Mouse (Mus musculus): ENCODE measurements around the gene Chd6.
A peak's percentile ranks its signal among the peaks of the same experiment; 100 is the strongest.

Gene Chd6

DNA sequence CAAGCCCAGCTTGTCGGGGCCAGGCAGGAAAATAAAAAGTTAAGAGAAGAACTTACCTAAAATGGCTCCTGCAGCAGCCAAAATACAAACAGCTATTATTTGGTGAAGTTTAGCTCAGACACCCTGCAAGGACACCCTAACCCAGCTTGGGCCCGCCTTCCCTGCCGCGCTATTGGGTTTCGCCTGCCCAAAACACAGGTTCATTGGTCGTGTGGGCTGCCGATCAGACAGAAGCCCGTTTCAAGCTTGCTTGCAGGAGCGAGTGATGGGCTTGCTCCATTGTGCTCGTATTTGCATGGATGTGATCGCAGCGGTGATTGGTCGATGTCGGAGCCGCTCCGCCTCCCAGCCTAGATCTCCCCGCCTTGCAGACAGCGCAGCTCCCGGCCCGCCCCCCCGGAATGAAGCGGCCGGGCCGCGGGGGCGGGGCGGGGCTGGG, at the start of gene Chd6:
Gene Chd6, minus strand, starts transcription at position 143 of the 439 bp plus-strand sequence.
- DNase-seq, result peak; percentile 99

DNA sequence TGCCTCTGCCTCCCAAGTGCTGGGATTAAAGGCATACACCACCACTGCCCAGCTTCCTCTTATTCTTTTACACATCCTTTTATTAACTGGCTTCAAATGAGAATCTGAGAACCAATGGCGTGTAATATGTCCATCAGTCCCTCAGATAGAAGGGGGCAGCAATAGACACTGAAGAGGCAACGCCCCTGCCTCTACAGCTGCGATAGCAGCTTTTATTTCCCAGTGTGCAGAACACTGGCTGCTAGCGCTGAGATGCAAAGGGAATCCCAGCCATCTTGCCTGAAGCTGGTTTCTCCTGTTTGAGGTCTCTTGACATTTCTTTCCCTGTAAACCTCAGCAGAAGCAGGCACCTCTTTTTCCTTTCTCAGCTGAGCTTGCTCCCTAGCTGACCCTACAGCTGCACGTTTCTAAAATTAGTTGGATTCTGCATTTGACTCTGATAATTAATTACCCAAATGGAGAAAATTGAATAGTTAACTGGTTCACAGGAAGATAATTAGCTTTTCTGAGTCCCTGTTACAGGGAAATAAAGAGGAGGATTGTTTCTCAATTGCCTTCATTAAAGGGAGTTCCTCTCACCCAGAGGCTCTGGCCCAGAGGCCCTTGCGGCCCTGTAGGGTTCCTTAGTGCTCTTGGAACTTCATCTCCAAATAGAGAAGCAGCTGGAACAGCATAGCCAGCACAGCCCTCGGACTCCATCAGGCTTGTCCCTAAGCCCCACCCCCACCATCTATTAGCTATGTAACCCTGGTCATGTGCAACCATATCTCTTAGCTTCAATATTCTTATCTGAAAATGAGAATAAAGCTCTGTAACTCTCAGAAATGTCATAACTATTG, 41.3 kb upstream of the Chd6 start:
- no peak for DNase-seq

DNA sequence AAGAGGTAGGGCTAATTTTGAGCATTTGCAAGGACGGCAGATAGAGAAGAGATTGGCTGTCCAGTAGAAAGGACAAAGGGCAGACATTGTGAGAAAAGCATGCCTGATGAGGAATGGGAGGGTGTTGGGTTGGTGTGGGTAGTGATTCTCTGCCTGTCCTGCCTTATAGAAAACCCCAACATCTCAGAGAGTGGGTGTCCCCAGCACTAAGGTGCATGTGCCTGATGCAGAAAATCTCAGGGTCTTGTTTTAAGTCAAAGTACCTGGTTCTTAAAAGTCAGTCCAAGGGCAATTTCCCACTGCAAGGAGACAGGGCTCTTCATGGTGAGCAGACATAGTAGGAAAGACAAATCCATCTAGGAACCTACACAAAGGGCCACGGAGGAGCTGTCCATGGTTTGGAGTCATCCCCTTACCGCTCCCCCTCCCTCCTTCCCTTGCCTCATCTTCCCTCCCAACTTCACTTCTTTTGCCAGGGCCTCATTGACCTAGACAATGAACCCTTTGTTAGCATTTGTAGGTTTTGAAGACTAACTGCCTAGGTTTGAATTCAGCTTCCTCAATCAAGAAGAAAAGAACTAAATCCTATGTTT, 39.6 kb upstream of the Chd6 start:
- no peak for DNase-seq

DNA sequence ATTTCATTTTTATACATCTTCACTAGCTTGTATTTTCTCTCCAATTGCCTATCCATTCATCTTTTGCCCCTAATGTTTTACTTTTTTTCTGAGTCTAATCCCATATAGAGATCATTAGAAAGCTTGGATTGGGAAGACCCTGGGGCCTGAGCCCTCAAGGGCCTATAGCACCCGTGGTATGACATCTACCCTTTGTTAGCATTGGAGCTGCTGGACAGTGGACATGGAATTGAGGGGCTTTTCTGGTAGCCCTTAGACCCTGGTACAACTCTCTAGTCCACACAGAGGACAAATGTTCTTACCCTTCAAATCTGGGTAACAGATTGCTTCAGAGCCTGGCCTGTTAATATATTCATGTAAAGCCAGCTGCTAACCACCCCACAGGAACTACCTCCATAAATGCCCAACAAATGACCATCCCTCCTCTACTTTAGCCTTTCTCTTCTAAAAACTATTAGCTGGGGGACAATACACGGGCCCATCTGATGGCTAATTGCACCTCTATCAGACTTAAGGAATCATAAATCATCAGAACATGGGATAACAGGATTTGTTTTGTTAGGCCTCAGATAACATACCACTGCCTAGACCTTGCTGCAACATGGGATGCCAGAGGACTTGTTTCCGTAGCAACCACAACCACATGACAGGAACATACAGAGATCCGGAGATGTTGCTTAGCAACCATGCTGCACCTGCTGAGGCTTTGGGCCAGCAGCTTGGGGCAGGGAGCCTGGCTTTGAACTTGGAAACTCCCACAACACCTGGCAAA, 39.0 kb upstream of the Chd6 start:
- DNase-seq, result no peak

DNA sequence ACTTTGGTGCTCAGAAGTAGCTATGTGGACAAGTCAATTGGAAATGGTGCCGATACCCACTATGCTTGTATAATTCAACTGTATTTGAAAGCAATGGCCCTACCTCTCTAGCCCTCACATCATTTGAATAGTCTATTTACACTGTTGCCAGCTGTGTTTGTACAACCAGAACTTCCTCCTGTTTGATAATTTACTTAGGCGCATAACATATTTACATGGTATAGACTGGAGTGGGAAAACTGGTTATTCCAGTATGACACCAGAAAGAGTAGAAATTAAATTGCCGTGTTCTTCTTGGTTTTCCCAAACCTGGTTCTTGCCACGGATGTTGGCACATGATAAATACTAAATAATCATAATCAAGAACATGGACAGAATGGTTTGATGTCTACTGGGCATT, 35.9 kb upstream of the Chd6 start:
- no peak for DNase-seq

DNA sequence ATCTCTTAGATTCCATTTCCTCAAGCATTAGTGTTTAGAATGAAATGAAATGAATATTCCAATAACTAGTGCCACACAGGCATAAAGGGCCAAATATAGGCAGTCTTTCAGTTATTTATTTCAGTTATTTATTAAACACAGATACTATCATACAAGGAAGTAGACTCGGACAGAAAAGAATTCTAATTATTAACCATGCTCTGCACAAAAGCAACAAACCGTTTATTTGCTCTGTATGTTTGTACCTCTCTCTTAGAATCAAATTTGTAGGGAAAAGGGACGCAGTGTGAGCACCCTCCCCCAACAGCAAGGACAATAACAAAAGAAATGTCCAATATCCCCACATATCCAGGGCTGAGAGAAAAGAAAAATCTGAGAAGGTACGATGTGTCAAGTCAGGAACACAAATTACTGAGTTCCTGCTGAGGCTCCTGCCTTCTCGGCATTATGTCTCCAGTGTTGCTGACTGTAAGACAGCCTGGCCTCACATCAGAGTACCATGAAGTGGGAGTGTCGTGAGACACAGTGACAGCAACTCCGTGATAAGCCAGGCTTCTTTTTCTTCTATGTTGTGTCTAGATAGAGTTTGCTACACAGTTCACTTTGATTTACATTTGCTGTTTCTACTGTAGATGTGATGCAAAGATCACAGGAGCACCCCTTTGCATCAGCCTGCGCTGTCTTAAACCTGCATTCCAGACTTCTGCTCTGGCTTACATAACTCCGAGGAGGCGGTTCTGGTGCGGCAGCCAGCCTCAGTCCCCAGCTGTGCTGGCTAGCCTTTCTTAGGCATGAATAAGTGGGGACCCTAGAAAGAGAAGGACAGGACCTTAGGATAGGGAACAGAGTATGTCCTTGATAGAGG, 30.0 kb upstream of the Chd6 start:
- DNase-seq, result peak; percentile 39

DNA sequence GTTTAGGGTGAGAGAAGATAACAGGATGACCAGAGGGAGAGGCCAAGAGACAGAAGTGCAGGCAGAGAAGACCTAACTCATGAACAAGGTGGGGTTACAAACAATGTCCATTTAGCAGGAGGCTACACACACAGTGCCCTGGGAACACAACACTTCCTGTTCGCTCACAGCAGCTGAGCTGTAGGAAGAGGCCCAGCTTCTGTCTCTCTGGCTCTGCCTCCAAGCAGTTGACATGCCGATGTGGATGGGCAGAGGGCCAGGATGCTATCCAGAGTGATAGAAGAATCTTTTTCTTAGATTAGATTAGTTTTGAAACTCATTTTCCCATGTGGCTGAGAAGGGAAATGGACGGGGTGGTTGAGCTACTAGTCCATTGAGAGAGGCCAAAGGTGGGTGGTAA, 28.1 kb upstream of the Chd6 start:
- no peak for DNase-seq

DNA sequence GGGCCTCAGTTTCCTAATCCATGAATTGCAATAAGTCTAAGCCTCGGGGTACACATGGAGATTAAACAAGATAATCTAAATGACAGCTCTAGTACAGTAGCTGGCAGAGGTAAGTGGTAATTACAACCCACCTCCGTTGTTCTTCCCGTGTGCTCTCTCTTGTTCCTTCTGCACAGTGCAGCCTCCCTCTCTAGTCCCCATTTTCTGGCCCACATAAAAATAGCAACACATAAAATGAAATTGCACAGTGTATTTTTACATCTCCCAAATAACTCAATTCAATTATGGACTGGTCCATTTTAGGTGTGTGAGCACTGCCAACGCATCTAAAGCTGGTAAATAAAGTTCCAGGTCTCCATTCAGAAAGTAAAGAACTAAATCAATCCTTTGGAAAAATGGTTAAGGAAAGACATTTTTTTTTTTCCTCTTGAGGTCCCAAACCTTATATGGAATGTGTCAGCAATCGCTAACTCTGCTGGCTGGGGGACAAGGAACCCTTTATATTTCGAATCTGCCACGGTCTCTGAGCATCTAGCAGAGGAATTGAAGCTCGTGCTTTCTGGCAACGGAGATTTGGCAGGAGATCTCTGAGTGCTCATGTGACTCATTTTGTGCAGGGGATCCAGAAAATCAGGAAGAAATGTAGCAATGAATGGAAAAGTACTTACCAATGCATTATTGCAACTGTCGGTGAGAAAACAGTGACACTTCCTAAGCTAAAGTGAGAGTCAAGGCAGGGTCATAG, 19.7 kb upstream of the Chd6 start:
- DNase-seq, result no peak

DNA sequence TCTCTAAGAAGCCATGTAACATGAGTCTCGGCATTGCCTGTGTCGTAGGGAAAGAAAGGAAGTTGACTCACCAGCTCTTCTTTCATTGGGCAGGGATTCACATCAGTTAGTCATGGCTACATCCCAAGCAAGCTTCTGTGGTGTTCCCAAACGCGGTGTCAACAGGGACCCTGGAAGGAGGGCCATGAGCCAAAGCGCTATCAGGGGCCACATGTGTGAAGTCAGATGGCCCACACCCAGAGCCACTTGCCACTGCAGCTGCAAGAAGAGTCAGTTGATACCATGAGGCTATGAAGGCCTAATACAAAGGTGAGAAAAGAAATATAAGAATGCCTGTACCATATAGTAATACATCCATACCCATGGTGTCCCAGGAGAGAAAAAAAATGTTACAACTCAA, 3.1 kb upstream of the Chd6 start:
- no peak for DNase-seq

DNA sequence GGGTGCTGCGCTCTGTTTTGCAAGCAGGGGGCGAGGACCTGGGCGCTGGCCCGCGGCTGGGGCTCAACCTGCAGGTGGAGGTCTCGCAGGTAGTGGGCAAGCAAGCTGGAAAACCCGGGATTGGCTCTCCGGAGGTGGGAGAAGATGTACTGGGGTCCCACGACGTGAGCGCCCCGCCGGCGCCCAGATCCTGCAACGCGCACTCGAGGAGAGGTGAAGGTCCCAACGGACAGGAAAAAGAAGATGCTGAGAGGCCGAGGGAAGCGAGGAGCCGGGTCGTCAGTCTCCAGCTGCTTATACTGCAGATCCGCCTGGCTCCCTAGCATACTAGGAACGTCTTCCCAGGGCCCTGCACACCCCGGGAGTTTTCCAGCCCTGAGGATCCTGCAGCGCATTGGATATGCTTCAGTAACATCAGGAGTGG, 535 bp upstream of the Chd6 start:
- no peak for DNase-seq

DNA sequence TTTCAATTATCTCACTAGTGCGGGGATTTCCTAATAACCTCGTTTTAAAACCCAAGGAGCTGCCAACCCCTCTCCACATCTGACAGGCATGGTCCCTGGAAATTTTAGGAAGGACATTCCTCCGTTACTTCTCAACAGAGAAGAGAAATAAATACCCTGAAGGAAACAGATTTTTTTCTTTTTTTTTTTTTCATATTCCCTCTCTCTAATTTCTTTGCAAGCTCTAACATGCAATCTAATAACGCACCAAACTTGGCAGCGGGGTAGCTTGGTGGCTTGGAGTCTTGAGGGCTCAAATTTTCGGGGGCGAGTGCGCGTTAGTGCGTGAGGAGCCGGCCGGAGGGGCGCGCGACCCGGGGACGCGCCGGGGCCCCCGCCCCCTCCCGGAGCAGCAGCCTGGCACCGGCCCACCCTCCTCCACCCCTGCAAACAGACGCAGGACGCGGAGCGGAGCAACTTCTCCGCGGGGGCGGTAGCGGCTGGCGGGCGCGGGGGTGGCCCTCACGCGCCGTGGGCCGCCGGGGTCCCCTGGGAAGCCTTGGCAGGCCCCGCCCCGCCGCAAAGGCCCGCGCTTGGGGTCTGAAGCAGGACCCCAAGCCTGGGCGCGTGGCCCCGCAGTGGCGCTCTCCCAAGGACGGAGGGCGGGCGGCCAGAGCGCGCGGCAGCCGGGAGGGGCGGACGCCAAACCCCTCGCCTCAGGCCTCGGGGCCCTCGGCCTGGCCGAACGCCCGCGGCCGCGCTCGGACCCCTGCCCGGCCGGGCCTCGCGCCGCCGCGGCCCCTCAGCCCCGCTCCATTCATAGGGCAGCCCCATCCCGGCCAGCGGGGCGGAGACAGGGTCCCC, 569 bp downstream of the Chd6 start:
- peak; percentile 30 for DNase-seq

DNA sequence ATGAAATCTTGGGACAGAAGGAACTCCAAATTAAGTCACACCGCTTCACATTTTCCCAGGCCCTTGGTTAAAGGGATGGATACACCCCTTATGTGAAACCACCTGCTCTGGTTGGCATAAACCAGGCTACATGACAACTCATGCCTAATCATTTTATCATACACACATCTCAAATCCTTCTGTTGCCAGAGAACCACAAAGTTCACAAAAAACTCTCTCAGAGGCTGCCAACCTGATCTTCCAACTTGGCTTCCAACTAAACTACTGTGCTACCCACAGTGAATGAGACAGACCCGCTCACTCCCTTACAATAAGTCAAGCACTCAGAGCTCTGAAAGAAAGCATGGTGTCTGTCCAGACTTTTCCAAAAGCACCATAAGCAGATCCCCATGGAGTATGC, 1.6 kb downstream of the Chd6 start:
- DNase-seq, result no peak

DNA sequence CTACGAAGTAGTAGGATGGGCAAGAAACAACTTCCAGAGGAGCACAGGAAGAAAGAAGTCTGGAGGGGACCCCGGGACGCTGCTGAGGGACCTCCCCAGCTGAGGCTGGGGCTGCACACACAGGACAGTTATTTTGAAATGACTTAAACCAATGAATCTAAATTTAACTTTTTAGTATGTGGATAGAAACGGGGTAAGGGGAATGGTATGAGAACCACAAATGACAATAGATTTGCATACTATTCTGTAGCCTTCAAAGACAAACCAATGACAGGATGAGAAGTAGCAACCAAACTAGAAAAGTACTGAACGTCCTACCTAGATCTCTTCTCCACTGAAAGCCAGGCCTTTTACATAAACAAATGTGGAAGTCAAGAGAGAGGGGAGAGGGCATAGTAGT, 5.1 kb downstream of the Chd6 start:
- DNase-seq, result no peak

DNA sequence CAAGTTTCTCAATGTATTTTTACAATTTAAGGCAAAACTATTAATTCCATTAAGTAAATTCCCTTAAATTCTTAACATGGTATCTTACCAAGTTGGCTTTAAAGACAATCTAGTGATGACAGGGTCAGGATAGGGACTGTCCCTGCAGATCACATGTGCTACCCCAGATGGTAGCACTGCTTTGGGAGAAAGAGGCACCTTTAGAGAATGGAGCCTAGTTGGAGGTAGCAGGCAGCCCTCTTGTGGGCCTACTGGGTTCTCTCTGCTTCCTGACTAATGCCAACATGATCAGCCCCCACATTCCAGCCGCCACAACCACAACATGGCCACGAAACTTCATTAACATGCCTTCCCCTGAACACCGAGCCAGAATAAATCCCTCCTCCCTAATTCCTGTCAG, 6.8 kb downstream of the Chd6 start:
- no peak for DNase-seq

DNA sequence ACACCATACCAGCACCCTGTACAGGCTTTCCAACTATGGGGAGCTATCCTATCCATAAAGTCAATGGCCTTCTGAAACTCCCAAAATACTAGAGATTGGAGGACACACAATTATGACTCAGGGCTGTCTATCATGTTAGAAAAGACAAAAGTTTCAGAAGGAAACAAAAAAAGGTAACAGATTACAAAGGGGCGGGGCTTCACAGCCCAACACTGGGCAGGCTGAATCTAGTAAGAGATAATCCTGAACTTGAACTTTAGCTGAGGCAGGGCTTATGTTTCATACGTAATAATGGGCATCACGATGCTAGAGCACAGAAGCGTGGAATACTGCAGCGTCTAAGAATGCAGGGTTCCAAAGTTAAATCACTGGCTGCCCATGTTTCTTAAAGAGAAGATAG, 11.1 kb downstream of the Chd6 start:
- no peak for DNase-seq

DNA sequence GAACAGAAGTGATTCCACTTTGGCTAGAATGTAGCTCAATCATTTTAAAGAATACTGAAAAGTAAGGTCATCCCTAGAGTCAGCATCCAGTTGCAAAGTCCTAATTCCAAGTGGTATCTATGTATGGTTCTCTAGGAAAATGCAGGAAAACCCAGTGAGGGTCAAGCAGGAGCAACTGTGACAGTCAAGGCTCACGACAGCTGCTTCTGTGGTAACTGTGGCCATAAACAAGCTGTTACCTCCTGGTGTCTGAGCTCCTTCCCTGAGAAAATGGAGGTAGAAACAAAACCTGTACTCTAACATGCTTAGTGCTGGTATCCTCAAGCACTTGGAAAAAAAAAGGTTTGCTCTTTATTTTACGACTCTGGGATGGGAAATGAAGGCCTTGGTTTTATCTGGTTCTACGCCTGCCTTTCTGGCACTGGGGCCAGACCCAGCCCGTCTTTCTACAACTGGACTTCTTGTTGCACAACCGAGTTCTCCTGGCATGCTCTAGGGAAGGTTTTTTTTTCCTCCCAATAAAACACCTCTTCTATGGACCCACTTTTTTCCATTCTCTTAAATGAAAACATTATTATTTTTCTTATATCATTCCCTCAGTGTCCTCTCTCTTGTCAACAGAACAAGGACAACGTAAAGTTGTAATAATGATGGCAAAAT, 18.0 kb downstream of the Chd6 start:
- DNase-seq, result no peak

DNA sequence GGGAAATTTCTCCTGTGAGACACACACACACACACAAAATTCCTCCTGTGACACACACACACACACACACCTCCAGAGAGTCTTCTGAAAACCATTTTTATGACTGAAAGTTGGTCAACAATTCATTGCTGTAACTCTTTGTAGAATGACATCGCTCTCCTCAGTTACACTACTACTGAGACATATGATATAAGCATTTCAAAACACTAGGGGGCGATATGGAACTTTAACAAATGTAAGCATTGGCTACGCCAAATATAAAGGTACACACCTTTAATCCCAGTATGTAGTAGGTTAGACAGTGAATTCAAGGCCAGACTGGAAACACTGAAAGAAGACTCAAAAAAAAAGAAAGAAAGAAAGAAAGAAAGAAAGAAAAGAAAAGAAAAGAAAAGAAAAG, 18.7 kb downstream of the Chd6 start:
- DNase-seq, result peak; percentile 57

DNA sequence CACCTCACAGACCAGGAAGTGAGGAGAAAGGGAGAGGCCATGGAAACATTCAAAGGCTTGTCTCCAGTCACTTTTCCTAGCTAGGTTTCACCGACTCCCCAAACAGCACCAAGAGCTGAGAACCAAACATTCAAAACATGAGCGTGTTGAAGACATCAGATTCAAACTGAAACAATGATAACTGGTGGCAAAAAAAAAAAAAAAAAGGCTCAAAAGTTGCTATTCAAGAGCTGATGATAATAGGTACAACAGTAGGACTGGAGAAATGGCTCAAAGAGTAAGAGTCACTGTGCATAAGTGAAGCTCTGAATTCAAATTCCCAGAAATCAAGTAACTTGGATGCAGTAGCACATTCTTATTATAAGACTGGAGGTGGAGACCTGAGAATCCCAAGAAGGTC, 30.3 kb downstream of the Chd6 start:
- DNase-seq, result no peak

DNA sequence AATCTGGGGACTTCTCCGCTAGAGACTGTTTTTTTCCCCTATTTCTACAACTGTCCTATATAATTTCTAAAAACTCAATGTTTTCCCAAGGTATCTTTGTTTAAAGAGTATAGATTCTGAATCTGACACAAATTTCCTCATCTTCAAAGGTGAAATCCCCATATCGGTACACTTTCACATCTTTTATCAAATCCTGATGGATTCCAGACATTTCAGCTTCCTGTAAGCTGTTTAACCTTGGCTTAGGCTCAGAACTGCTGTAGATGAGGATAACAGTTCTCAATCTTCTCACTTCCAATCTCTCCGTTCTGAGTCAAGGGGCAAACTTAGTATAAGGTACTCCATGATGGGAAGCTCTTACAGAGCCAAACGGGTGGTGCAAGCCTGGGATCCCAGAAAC, 32.6 kb downstream of the Chd6 start:
- no peak for DNase-seq

DNA sequence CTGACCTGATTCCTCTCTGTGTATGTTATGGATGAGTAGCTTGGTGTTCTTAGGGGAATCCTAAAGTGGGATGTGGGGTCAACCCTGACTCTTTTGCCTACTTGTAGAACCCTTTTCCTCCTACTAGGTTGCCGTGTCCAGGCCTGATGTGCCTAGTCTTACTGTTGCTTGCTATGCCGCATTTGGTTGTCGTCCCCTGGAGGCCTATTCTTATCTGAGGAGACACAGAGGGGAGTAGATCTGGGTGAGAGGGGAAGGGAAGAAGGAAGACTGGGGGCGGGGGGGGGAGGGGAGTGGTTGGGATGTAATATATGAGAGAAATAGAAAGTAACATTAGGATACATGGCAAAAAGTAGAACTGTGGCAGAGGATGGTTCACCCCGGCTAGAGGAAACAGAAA, 33.3 kb downstream of the Chd6 start:
- no peak for DNase-seq

All from kidney, adult 9 months (tissue).